Mouse (Mus musculus) testis, postnatal 14 days (tissue): ENCODE results near the gene Trmt44.
"Not testable (repeated sequence)": the region's sequence is repeated elsewhere in the genome, so short reads cannot be mapped to it uniquely, and the experiment has no call there.

Source experiments
- DNase-seq: peaks from one replicate; pipeline ENCODE4 v3.0.0; 2021; ENCODE audit warnings: low spot score

Gene Trmt44

DNA sequence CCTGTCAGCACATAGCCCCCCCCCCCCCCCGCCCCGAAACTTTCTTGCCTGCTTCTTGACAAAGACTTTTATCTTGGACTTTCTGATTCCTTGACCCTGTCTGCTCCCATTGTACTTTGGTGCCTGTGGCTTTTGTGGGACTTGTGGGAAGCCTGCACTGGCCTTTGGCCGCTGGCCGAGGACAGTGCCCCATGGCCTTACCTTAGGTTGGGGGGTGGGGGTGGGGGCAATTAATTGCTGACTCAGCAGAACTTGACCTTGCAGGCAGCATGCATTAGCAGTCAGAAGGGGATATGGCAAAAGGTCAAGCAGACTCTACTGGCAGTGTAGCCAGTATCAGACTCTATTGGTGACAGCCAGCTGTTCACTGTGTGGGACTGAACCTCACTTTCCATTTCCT, 16.6 kb upstream of the Trmt44 start:
- no peak for DNase-seq

DNA sequence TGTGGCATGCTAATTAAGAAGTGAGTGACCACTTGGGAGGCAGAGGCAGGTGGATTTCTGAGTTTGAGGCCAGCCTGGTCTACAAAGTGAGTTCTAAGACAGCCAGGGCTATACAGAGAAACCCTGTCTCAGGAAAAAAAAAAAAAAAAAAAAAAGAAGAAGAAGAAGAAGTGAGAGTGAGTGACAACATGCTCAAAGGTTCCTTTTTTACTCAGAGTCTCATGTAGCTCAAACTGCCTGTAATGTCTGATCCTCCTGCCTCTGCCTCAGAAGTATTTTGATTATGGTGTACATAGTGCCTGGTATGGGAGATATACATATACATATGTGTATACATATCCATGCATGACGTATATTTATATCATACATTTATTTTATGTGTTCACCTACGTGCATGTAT, 9.4 kb upstream of the Trmt44 start:
- not testable (repeated sequence) for DNase-seq

DNA sequence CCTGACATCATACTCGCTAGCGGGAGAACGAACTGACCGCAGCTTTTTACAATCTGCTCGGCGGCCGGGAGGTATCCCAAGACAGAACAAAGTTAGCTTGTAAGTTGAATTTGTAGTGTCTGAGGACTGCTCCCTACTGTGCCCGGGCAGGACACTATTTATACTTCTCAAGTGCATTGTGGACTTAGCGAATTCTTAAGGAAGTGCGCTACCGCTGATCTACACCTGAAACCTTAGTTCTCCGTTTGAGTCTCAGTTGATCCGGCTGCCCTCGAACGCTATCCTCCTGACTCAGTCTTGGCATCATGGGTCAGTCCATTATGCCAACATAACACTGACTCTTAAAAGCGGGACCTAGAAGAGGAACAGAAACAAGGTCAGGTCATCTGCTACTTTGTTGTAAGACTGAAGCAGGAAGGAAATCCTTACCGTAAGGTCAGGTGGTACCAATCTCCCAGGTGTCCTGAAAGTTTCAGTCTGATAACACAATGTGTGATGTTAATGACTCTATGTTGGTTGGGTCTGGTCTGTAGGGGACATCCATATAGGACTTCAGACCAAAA, 8.4 kb upstream of the Trmt44 start:
- DNase-seq: no peak

DNA sequence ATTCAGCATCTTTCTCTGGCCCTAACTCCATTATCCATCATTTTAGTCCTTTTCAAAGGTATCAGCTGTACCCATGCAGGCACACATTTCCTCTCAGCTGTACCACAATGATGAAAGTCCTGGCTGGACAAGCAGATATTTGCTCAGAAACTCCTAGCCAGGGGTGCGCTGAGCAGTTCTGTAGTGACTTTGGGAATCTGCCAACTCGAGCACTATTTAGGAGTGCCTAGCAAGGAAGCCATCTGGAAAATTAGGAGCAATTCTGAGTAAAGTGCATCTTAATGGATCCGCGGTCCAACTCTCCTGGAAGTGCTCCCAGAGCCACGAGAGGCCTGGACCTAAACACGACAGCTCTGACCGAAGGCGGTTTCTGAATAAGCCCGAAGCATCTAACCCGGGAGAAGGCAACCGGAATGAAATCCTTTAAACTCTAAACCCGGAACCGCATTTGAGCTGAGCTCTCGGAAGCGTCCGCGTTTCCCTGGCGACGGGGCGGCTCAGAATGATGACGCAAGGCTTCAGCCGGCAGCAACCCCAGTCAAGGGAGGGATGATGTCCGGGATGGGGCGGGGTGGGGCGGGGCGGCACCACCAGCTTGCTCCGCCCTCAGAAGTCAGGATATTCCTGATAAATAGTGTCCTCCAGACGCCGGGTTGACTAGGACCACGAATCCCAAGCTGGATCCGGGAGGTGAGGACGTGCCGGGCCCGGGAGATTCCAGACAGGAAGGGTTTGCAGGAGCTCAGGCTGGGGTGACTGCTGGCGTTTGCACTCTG, 7.8 kb upstream of the Trmt44 start, which contains the start of gene Acox3:
TSS of gene Acox3 (plus strand) at position 596 of the 776 bp plus-strand sequence.
- DNase-seq: peak; percentile 92

DNA sequence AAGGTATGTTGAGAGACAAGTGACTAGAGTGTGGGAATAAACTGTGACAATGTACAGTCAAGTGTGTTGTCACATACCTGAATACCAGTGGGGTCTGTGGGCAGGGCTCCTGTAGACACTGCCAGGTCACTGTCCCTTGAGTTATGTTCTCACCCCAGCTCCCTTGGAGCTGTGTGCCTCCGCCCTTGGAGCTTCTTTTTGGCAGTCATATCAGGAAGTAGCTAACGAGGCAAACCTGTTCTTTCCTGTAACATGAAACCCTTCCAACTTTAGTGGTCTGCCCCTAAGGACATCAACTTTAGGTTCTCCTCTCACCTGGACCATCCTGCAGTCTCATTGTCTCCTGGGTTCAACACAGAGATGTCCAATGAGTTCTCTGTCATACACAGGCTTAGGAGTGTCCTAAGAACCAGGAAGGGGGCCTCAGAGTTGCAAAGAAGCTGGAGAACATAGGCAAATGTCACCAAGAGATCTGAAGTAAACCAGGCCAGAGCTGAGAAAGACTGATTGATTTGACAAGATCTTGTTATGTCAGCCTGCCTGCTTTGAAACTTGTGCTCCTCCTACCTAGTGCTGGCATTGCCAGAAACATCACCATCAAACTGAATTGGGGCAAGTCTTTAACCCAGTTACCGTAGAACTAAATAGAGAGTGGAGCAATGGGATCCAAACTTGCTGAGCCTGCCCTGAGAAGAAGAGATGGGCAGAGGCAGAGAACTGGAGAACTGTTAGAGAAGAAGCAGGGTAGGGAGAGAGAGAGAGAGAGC, 5.5 kb upstream of the Trmt44 start:
- no peak for DNase-seq

DNA sequence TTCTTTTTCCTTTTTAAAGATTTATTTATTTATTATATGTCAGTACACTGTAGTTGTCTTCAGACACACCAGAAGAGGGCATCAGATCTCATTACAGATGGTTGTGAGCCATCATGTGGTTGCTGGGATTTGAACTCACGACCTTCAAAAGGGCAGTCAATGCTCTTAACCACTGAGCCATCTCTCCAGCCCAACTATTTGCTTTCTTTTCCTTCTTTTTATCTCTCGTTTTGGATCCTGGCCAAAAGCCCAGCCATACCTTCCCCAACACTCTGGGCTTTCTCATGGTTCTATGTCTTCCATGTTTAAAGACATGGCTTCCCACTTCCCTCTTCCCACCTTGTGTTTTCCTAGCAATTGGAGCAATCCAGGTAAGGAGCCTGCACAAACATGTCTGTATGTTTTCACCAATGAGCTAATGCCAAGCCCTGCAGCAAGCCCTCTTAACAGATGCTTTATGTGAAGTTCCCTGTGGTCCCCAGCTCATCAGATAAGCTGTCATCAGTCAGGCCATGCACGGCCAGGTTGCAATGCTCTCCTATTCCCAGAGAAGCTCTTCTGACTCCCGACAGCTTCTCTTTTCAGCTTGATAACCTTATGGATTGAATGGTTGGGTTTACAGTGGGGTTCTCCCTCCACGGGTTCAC, 4.5 kb upstream of the Trmt44 start:
- no peak for DNase-seq

DNA sequence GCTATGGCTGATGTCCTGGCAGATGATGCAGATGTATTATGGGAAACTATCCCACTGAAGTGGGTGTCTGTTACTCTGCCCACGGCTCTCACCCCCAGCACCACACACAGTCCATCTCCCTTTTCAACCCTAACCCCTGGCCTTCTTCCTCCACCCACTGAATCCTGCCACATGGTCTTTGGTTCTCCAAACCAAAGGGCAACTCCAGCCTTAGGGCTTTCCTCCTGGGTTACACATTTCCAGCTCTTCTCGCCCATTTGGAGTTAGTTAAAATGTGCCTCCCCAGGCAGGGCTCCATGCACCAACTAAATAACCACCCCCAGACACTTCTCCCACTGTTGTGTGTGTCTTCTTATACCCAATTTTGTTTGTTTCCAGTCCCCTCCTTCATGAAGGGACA, 3.5 kb upstream of the Trmt44 start:
- no peak for DNase-seq

DNA sequence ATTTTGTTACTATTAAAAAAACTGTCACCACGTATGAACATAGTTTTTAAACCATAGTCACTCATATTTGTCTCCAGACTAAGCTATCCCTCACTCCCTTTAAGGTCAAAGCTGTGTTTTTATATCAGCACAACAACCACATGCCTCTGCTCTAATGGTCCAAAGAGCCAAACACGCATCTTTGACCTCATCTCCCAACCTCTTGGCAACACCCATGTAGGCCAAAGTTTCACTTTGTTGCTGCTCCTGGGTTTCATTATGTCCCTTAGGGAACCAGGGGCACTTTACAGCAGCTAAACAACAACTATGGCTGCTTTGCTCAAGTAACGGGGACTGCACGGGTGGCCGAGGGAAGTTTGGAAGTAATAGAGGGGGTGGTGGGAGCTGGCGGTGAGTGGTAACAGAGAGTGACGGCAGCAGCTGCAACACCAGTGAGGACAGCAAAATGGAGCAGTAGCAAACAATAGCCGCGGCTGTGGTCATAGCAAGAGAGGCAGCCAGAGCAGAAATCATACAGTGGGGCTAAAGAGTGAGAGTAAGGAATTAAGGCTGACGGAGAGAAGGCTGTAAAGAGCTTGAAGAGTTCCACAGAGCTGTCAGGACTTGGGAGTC, 1.6 kb upstream of the Trmt44 start:
- no peak for DNase-seq

DNA sequence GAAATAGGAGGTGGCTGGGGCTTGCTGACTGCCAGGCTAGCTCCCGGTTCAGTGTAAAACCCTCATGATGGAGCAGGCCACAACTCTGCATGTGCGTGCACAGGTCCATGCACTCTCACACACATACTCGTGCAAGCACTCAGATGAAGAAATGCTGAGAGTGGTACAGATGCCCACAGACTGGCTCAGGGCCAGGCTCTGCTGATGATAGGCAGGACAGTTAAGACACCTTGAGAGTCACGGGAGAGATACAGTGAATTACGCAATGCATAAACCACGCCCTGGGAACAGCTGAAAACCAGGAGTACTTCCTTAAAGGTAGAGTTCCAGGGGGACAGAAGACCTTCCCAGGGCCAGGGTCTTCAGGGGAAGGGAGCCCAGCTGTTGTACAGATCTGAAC, 3.3 kb downstream of the Trmt44 start:
- DNase-seq: no peak

DNA sequence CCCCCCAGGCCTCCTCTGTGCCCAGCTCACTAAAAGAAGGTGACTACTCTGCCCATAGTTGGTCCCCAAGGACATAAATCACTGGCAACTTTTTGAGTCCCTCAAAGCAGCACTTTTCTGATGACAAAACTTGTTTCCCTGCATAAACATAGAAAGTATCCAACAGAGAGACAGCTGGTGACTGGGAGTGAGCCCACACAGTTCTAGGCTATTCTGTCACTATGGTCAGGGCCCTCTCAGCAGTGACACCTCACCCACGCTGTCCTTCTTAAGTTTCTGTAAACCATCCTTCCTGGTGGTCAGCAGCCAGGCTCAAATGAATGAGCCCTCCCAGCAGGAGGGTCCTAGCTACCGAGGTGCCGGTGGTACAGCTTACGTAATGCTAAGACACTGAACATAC, 8.2 kb downstream of the Trmt44 start:
- no peak for DNase-seq

DNA sequence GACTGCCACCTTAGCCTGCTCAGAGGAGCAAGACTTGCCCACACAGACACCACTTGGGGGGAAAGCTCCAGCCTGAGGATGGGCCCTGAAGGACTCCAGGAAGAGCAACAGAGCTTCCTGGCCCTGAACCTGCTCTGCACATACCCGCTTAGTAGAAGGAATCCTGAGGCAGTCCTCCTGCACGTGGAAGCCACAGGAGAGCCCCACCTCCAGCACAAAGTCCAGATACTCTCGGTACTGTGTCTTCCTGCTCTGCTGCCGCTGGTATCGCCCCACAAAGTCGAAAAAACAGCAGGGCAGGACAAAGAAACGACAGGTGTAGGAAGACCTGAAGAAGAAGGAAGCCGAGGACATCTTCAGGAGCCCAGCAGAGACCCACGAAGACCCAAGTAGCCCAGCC, 9.7 kb downstream of the Trmt44 start:
- no peak for DNase-seq

DNA sequence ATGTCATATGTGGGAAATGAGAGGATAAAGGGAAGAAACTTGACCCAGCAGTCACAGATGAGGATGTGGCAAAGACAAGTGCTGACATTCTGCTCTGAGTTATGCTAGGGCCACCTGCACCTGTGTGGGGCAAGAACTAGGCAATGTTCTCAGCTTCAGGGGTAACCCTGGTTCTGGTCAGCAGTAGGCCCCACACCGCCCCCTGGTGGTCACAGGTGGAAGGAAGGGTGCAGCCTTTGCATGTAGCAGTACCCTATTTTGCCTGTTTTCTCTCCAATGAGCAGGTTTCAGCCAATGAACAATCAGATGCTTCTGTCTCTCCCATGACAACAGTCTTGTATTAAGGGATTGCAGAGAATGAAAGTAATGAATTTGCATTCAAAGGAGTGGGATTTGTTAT, 11.4 kb downstream of the Trmt44 start:
- DNase-seq: peak; percentile 56

DNA sequence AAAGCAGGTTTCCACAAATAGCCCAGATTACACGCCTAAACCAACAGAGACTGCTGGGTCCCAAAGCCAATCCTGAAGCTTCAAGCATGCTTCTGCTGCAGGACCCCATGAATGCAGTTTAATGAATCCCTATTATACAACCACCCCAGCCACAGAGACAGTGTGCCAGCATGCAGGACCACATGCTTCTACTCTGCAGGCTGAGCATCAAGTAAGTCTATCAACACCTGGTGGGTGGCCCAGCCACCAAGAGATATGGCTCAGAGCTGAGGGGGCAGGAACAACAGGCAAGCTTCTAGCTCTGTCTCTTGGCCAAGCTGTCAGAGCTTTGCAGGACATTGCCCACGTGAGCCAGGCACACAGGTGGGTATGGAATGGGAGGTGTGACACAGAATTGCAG, 12.3 kb downstream of the Trmt44 start:
- no peak for DNase-seq

DNA sequence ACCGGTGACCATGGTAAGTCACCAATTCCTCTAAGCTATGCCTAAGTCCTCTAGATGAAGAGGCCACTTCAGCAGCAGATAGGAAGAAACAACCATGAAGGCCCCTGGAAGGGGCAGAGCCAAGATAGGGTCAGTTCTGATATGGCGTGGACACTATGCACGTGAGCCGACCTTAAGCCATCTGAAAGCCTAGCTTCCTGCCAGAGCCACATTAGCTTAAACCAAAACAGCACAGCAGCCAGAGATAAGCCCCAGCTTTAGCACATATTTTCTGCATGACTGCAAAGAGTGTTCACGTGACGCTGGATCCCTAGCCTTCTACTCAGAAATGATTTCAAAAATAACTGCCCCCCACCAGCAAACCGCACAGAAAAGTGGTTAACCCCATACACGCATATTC, 15.4 kb downstream of the Trmt44 start:
- DNase-seq: no peak

DNA sequence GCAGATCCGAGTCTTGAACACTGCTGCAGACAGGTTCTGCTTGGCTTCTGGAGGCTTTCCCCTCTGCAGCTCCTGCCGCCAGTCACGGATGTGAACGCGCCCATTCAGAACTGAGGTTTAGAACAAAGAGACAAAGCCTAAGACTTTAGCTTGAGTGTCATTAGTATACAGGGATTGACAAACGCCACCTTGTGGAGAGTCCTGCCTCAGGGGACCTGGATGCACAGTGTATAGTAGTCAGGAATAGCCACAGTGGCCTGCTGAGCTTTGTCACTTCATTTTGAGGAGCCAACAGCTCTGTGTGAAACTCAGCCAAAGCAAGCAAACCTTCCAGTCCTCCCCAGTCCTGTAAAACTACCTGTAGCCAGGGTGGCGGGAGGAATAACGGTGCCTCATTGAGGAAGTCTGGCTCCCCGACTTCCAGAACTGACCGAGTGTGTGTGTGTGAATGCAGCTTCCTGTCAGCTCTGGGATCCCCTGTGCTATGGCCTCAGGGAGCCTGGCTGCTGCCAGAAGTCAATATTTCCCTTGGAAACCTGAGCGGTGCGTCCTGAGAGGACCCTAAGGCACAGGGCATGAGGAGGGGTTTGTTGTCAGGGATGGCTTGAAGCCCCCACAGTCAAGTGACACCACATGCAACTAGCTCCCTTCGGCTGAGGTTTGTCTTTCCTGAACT, 16.8 kb downstream of the Trmt44 start:
- DNase-seq: no peak

DNA sequence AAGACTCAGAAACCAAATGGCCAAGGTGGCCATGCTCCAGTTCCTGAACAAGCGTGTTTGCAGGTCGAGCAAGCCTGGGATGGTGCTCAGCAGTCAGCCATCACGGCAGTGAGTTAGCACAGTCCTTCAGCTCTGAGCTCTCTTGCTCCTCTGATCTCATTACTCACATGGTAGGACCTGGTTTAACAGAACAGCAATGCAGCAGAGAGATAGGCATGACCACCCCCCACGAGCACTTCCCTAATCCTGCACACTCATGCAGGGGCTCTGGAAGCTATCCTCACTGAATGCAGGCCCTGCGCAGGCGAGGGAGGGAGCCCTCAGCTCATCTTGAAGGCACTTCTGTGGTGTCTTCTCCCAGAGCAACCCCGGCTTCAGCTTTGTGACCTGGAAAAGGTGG, 18.5 kb downstream of the Trmt44 start:
- no peak for DNase-seq

DNA sequence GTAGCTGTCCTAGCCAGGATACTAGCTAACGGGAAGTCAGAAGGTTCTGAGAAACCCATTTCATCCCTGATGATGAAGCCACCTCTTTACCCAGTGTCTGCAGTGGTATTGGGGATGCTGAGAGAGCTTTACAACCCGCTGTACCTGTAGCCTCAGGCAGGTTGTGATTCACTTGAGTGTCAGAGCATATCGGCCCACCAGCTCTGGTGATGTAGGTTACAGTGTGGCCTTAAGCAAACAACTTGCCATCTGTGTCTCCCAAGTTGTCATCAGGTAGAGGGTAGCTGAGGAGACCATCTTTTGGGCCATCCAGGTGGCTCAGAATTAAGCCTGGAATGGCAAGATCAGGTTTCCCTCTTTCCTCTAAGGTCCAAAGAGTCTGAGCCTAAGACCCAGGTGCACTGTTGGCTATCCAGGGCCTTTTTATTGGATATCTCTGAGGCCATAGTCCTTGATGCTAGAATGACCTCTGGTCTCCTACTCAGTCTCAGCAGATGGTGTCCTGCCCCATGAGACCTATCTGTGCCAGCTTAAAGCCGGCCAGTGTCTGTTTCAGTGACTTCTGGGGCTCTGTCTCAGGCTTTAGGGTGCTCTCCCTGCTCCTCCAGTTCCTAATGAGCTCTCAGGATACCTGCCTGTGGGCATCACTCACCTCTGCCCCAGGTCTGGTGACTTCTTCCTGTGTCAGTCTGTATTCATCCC, 21.9 kb downstream of the Trmt44 start:
- no peak for DNase-seq

DNA sequence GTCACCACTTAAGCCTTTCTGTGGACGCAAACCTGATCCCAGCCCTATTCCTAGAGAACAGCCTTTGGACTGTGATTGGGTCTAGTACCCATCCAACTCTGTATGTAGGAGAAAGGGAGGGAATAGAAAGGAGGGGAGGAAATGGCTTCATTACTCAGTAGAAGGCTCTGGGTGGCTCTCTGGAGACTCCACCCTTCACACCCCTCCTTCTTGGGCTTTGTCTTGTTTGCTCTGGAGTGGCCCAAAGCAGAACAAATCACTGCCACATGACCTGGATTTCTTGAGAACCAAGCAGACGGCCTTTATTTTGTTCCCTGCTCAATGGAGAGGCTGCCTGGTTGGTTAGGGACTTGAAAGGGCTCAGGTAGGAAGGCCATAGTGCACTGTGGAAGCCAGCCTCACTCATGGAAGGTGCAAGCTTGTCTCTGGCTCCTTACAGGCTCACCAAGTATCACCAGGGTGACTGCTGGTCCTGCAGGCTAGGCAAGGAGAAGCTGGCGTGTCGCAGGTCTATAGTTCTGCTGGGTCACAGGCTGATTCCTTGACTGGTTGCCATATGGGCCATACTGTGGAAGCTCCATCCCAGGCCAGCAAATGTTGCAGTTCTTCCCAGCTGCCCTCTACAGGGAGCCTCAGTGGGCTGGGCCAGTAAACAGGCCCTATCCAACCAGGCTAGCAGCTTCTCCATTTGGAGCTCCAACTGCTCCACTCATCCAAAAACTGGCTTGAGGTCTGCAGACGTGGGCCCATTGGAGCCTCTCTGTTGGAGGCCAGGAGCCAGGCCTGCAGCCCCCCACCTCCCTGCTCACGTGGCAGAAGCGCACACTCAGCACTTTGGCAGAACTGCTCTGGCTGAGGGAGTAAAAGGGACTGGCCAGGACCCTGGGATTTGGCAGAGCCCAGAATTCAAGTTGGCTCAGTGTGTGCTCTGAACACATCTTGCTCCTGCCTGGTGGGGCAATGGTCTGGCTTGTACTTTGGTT, 22.7 kb downstream of the Trmt44 start:
- DNase-seq: no peak

DNA sequence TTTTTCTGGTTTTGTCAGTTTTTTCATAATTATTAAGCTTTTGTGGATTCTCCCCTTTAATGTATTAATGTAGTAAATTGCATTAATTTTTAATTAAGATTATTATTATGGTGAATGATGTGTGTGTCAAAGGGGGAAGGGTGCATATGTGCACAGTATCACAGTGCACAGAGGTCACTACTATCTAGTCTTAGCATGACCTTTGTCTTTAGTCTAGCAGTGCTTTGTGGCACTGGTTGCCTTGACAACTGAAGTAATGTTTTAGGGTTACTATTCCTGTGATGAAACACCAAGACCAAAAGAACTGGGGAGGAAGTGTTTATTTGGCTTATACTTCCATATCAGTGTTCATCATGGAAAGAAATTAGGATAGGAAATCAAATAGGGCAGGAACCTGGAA, 28.7 kb downstream of the Trmt44 start:
- no peak for DNase-seq
